Mouse (Mus musculus) Patski (cell line): ENCODE data around the gene Tysnd1. TPM values are rescaled to one million over a fixed set of nuclear protein-coding genes. Genes with fewer than 3 reads are reported as not detected.

Source experiments
- ATAC-seq: fragments of 100-300 bp; one replicate; pipeline ENCODE4 v1.8.0; 2021
- CTCF ChIA-PET: fragments of 350-600 bp; sonication (Branson Sonifier 250); formaldehyde crosslinking; loops from one replicate; lab custom pipeline; 2022; ENCODE audit warnings: inconsistent platforms; lab: Charles Lee
- POLR2A ChIA-PET: fragments of 350-600 bp; sonication (Branson Sonifier 250); formaldehyde crosslinking; loops from one replicate; lab custom pipeline; 2022; ENCODE audit warnings: antibody characterized with exemption, inconsistent platforms; lab: Charles Lee
- DNase-seq: peaks from one replicate; pipeline ENCODE4 v3.0.0-alpha.2; 2011; ENCODE audit warnings: low read depth, low spot score
- H3K27me3 ChIP-seq: fragments of 371-371 bp; one replicate; pipeline ENCODE4 v1.5.1; 2021
- CTCF ChIP-seq: fragments of 100-300 bp; IDR thresholded peaks from one replicate; pipeline ENCODE4 v1.5.1; 2021
- in situ Hi-C: fragments of 300-500 bp; cut with MboI; formaldehyde crosslinking; loops from 3 replicates; pipeline ENCODE4 v1.11.1; 2018; ENCODE audit warnings: low pct_unique_long_range_greater_than_20kb, mixed read lengths
- polyA plus RNA-seq: library from polyadenylated mRNA; unstranded; gene quantifications from one replicate; pipeline ENCODE4 v1.2.3, GENCODE M21; 2021

The Tysnd1 gene
- polyA plus RNA-seq, 1 experiment from 2014 or later, result 30.6 TPM

DNA sequence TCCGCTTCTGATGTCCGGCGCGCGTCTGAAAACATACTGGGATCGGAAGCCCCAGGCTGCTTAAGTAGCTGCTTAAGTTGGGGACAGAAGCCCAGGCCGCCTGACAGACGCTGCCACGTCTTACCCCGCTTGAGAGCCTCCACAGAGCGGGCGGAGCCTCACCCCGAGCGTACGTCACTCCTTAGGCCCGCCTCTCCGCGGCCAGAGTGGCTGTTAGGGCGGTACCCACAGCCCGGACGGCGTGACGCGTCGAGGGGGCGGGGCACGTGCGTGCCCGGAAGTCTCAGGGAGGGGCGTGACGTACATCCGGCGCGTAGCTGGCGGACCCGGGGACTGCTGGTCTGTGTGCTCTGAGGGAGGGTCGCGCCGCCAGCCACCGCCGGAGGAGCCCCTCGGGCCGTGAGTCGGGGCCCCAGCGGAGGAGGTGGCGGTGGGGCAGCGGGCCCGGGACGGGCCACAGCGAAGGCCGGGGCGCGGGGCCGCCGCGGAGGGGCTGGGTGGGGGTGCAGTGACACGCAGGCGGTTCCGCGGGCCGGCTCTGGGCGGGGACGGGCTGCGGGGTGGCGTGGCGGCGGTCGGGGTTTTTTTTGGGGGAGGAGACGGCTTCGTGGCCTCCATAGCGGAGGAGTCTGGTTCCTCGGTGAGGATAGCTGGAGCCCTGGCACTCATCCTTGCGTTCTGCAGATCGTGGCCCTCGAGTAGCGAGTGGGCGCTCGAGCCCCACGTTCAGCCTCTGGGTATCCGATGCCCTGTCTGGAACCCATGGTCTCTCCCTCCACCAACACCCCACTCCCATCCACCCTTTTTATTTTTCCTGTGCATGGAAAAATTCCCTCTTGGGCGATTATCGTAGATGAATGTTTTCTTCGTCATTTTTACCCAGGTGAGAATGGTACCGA is 15.1 kb upstream of the Tysnd1 start, which contains the start of gene Sar1a:
Sar1a (plus strand) TSS at position 285 of the 899 bp plus-strand sequence.
- H3K27me3 ChIP-seq, result no peaks in the 10 kb centered on the region
- TF ChIP-seq CTCF, result no peak
- peak; percentile 72 for DNase-seq
- ChIA-PET POLR2A (interaction anchor here (0.6 kb wide), 1 partner anchor 241 kb away, joined by 5 read pairs; no protein-coding TSS in a partner anchor), CTCF (interaction anchor here (1.0 to 1.4 kb wide), 4 partner anchors 11 to 71 kb away, joined by 3 to 5 read pairs (median 4); no protein-coding TSS in a partner anchor)
- ATAC-seq, result peak; percentile 97
- in situ Hi-C loops, result no loop called here

GRCm38 (mm10) chr10:61689405-61689804 is 5.9 kb upstream of the Tysnd1 start:
- no peaks in the 10 kb centered on the region for H3K27me3 ChIP-seq
- DNase-seq, result no peak
- TF ChIP-seq CTCF, result no peak
- ChIA-PET POLR2A (no interaction called here), CTCF (no interaction called here)
- in situ Hi-C loops, result no loop called here
- ATAC-seq, result no peak

- ATAC-seq (no peak), DNase-seq (no peak)
- ChIA-PET CTCF (no interaction called here), POLR2A (no interaction called here)
- TF ChIP-seq CTCF, result no peak
- in situ Hi-C loops, result no loop called here
- no peaks in the 10 kb centered on the region for H3K27me3 ChIP-seq
Measured at GRCm38 (mm10) chr10:61693563-61693962, 1.8 kb upstream of the Tysnd1 start.

DNA sequence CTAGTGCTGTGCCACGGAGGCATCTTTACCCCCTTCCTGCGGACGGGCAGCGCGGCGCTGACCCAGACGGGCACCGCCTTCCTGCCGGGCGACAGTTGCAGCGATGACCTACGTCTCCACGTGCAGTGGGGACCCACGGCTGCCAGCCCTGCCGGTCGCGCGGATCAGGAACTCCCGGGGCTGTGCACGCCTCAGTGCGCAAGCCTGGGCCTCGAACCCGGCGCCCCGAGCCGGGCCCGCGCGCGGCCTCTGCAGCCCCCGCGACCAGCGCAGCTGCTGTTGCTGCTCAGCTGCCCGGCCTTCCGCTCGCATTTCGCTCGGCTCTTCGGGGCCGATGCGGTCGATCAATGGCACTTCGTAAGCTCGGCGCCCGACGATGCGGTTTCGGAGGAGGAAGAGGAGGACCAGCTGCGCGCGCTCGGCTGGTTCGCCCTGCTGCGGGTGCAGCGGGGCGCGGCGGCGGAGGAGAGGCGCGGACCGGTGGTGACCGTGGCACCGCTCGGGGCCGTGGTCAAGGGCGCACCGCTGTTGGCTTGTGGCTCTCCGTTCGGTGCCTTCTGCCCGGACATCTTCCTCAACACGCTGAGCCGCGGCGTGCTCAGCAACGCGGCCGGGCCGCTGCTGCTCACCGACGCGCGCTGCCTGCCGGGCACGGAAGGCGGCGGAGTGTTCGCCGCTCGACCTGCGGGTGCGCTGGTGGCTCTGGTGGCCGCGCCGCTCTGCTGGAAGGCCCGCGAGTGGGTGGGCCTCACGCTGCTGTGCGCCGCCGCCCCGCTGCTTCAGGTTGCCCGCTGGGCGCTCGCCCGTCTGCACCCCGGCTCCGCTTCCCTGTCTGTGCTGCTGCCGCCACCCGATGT is 617 bp downstream of the Tysnd1 start:
- no peaks in the 10 kb centered on the region for H3K27me3 ChIP-seq
- no peak for TF ChIP-seq CTCF
- ATAC-seq (no peak), DNase-seq (no peak)
- CTCF ChIA-PET, result no interaction called here
- in situ Hi-C loops, result no loop called here
- POLR2A ChIA-PET, result interaction anchor here (0.6 kb wide), 1 partner anchor 18 kb away, joined by 6 read pairs; no protein-coding TSS in a partner anchor

- in situ Hi-C loops, result no loop called here
- no peak for DNase-seq
- CTCF ChIA-PET, result no interaction called here
Measured at GRCm38 (mm10) chr10:61696560-61696823, 1.2 kb downstream of the Tysnd1 start.

GRCm38 (mm10) chr10:61697028-61697427 is 1.7 kb downstream of the Tysnd1 start:
- DNase-seq (no peak), ATAC-seq (no peak)
- POLR2A ChIA-PET, result no interaction called here
- H3K27me3 ChIP-seq, result no peaks in the 10 kb centered on the region
- TF ChIP-seq CTCF, result no peak
- CTCF ChIA-PET, result interaction anchor here (0.7 kb wide), 1 partner anchor 37 kb away, joined by 3 read pairs; no protein-coding TSS in a partner anchor
- in situ Hi-C loops, result no loop called here

More at GRCm38 (mm10) chr10:61696560-61696823, 1.2 kb downstream of the Tysnd1 start:
- no peak for TF ChIP-seq CTCF
- ATAC-seq, result no peak
- POLR2A ChIA-PET, result no interaction called here
- no peaks in the 10 kb centered on the region for H3K27me3 ChIP-seq

GRCm38 (mm10) chr10:61704663-61705062 is 9.3 kb downstream of the Tysnd1 start:
- no peaks in the 10 kb centered on the region for H3K27me3 ChIP-seq
- POLR2A ChIA-PET, result no interaction called here
- no peak for TF ChIP-seq CTCF
- CTCF ChIA-PET, result no interaction called here
- ATAC-seq, result no peak
- in situ Hi-C loops, result no loop called here
- DNase-seq, result no peak

DNA sequence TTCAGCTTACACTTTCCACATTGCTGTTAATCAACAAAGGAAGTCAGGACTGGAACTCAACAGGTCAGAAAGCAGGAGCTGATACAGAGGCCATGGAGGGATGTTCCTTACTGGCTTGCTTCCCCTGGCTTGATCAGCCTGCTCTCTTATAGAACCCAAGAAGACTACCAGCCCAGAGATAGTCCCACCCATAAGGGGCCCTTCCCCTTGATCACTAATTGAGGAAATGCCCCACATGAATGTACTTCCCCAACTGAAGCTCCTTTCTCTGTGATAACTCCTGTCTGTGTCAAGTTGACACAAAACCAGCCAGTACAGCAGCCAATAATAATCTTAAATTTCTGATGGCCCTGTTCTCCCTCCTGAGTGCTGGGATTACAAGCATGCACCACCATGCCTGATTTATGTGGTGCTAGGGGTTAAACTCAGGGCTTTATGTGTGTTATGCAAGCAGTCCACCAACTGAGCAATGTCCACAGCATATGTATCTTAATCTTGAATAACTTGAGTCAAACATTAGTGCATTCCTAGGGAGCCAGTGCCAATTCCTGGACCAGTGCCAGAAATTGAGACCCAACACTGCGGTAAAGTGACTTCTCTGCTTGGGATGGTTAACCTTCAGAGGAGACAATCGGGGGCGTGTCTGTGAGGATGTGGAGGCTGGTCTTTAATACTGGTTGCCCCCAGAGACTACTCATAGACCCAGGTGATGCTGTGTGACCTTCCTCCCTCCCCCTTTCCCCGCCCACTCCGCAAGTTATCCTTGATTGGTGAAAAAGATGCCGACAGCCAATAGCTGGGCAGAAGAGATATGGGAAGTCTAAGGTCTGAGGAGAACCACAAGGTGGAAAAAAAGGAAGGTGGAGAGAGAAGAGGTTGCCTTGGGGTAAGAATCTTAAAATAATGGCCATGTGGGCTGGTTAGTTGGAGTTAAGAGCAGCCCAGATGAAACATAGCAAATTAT is 11.4 kb downstream of the Tysnd1 start:
- DNase-seq, result no peak
- ChIA-PET POLR2A (no interaction called here), CTCF (interaction anchor here (1.5 kb wide), 1 partner anchor 27 kb away, joined by 4 read pairs; the partner anchor contains the start of gene Sar1a)
- no peak for ATAC-seq
- H3K27me3 ChIP-seq, result no peaks in the 10 kb centered on the region
- TF ChIP-seq CTCF, result no peak
- in situ Hi-C loops, result no loop called here

- ChIA-PET CTCF (no interaction called here), POLR2A (interaction anchor here (0.7 kb wide), 1 partner anchor 18 kb away, joined by 6 read pairs; no protein-coding TSS in a partner anchor)
- ATAC-seq, result no peak
- TF ChIP-seq CTCF, result no peak
- DNase-seq, result no peak
- in situ Hi-C loops, result no loop called here
- H3K27me3 ChIP-seq, result no peaks in the 10 kb centered on the region
Measured at GRCm38 (mm10) chr10:61713601-61714000, 18.3 kb downstream of the Tysnd1 start.
